Mouse (Mus musculus) stomach, postnatal 0 days (tissue): ENCODE measurements around the gene Gk5.

Source experiments
- CTCF ChIP-seq: IDR thresholded peaks from 2 replicates; pipeline ENCODE4 v1.5.1; 2016; ENCODE audit warnings: antibody characterized with exemption, low read depth, mild to moderate bottlenecking, moderate library complexity
- EP300 ChIP-seq: optimal IDR thresholded peaks from 2 replicates; pipeline ENCODE3; 2016; ENCODE audit warnings: antibody characterized with exemption

- TF ChIP-seq EP300 (no peak), CTCF (no peak)
Observed at GRCm38 (mm10) chr9:96140931-96141330, 21.8 kb downstream of the Gk5 start.
